Comparison of ENCODE assay signal across 9 mouse cellular contexts in the genomic region with DNA sequence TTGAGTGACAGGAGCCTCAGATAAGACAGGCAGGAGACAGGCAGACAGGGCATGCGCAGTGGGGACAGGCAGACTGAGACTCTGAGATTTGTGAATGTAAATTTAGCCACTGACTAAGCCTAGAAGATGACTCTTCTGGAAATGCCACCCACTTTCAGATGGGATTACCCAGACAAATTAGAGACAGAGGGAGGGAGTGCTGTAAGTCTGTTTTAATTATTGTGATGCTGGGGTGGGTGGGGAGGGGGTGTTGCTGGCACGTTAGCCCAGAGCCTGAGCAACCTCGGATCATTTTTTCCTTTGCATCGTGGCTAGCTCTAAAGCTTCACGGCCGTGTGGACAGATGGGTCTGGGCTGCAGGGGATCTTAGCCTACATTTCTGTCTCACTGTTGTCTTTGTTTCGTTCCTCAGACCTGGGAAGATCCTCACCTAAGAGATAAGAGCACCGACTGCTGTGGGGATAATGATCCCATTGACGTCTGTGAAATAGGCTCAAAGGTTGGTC. TPM values are rescaled to one million over a fixed set of nuclear protein-coding genes. Genes with fewer than 3 reads are reported as not detected.
DNase-seq lines count a peak whose midpoint lies in the region; ATAC-seq and TF ChIP-seq lines count a peak whose summit lies in the region.
"Had no signal": no experiment of that assay in that cellular context is flagged by ENCODE, and none has a peak within 500 bp of the region (broad histone marks: within the 10 kb centered on the region; RNA-seq: fewer than 3 reads in every experiment).

No protein-coding gene starts in this region.

- H3K4me3 ChIP-seq in gastrocnemius, adult 2 months: peak overlapping the region; percentile 57
- H3K4me3 ChIP-seq in forebrain, embryonic 13.5 days: no peak overlapping the region
- H3K4me3 ChIP-seq: erythroblast, embryonic 14.5 days had no signal

- peak overlapping the region; percentile 72 for H3K27ac ChIP-seq in gastrocnemius, adult 2 months
- peak overlapping the region; percentile 35; the same call in 1 of the 2 replicates for H3K27ac ChIP-seq in forebrain, embryonic 13.5 days

- H3K9ac ChIP-seq in forebrain, embryonic 13.5 days: no peak overlapping the region

- H3K4me2 ChIP-seq in forebrain, embryonic 13.5 days: no peak overlapping the region

- H3K4me1 ChIP-seq in forebrain, embryonic 13.5 days: peaks cover 8% of the 10 kb centered on the region

- no peak for TF ChIP-seq CTCF in gastrocnemius, adult 2 months (IDR thresholded peaks at IDR 0.05)

- intact Hi-C loops in gastrocnemius, adult 2 months (cut with DNase I): loop anchor here (5.0 kb wide), 1 partner anchor 203 kb away; no protein-coding TSS in a partner anchor
- intact Hi-C loops in gastrocnemius, postnatal 36 days (cut with DNase I): loop anchor here (10.0 kb wide), 1 partner anchor 146 kb away; no protein-coding TSS in a partner anchor

- ATAC-seq in forebrain, embryonic 13.5 days: peak; percentile 33
- ATAC-seq in hematopoietic stem cell, adult 5-6 weeks (replicated peaks in 1 of 2; ENCODE audit: insufficient read depth in 1 of 2, low FRiP score in 2 of 2, low TSS enrichment in 1 of 2, low read depth in 1 of 2, poor library complexity in 2 of 2, severe bottlenecking in 2 of 2): peak; percentile 2 to 18; a peak in 2 of 4 replicates
- peak; percentile 10 for ATAC-seq in megakaryocyte progenitor cell, adult 5-6 weeks (replicated peaks; ENCODE audit: poor library complexity)

- H3K36me3 ChIP-seq in forebrain, embryonic 13.5 days (ENCODE audit: poor library complexity, severe bottlenecking): peaks cover 11% of the 10 kb centered on the region; the same call in 1 of the 2 replicates

- no peaks in the 10 kb centered on the region for H3K27me3 ChIP-seq in forebrain, embryonic 13.5 days

- WGBS in forebrain, embryonic 13.5 days: 60% methylated on average over 9 of the region's 9 CpGs

- no peaks in the 10 kb centered on the region for H3K9me3 ChIP-seq in forebrain, embryonic 13.5 days (replicated peaks)

- peak; percentile 65 for DNase-seq in gastrocnemius, adult 2 months
- DNase-seq in gastrocnemius, postnatal 36 days: no peak
- DNase-seq in kidney, postnatal 10 days: no peak
- DNase-seq in testis, postnatal 14 days (ENCODE audit: low spot score): no peak
- no peak for DNase-seq in urinary bladder, postnatal 25 days (ENCODE audit: low spot score)

RNA-seq across cellular contexts. Expression of a gene that starts 29.0 kb away (rescaled TPM):
- total RNA-seq in gastrocnemius, adult 2 months (2021): 10 to 100 TPM; 43.7 to 59.7 TPM
- total RNA-seq in gastrocnemius, postnatal 36 days (2021): 10 to 100 TPM; 45.5 to 46.2 TPM
- 79.3 and 85.9 TPM in 2 replicates for polyA plus RNA-seq in forebrain, embryonic 13.5 days (2015; fragmentation: Nextera tagmentation; extraction: Ambion mirVana)
- total RNA-seq in hematopoietic stem cell, adult 5-6 weeks (2017): 47.6 and 154 TPM in 2 replicates
- 74.3 and 77.4 TPM in 2 replicates for total RNA-seq in megakaryocyte progenitor cell, adult 5-6 weeks (2015)
- 70.4 and 79.6 TPM in 2 replicates for total RNA-seq in megakaryocyte progenitor cell, adult 5-6 weeks (2017)
